Comparison of ENCODE assay signal across 13 mouse cellular contexts in genomic region chr1:186460742-186461141, GRCm38 (mm10).
DNase-seq lines count a peak whose midpoint lies in the region; ATAC-seq and TF ChIP-seq lines count a peak whose summit lies in the region.
"Had no signal": no experiment of that assay in that cellular context is flagged by ENCODE, and none has a peak within 500 bp of the region (broad histone marks: within the 10 kb centered on the region; RNA-seq: fewer than 3 reads in every experiment).

No protein-coding gene starts in this region.

- H3K9ac ChIP-seq in heart, postnatal 0 days (replicated peaks; ENCODE audit: low read depth, low read length) = no peak overlapping the region

- WGBS in heart, postnatal 0 days = 38% methylated on average over 10 of the region's 10 CpGs

- H3K27me3 ChIP-seq in heart, postnatal 0 days (ENCODE audit: control insufficient read depth, insufficient read depth, low read length) = no peaks in the 10 kb centered on the region

- no peak overlapping the region for H3K4me2 ChIP-seq in heart, postnatal 0 days (ENCODE audit: low read depth, low read length)
- H3K4me2 ChIP-seq: liver, embryonic 11.5 days had no signal

- no peak overlapping the region for H3K4me3 ChIP-seq in heart, postnatal 0 days (ENCODE audit: low read depth, low read length)
- H3K4me3 ChIP-seq: hindbrain, embryonic 10.5 days; midbrain, embryonic 10.5 days had no signal

- ATAC-seq in frontal cortex, adult (ENCODE audit: low TSS enrichment) = peak; percentile 86
- peak; percentile 66 for ATAC-seq in heart, postnatal 0 days (ENCODE audit: insufficient read depth, low read depth)
- no peak for ATAC-seq in megakaryocyte-erythroid progenitor cell, adult 5-6 weeks (replicated peaks; ENCODE audit: low FRiP score, low TSS enrichment, poor library complexity, severe bottlenecking)
- ATAC-seq in erythroid progenitor cell, adult 5-6 weeks (replicated peaks; ENCODE audit: low FRiP score, poor library complexity, severe bottlenecking) = no peak

- peaks cover 4% of the 10 kb centered on the region; the same call in 1 of the 2 replicates for H3K9me3 ChIP-seq in heart, postnatal 0 days (replicated peaks; ENCODE audit: control insufficient read depth, low read length)
- H3K9me3 ChIP-seq: hindbrain, embryonic 10.5 days; midbrain, embryonic 10.5 days had no signal

- H3K36me3 ChIP-seq in heart, postnatal 0 days (replicated peaks; ENCODE audit: control insufficient read depth, insufficient read depth, low read length) = no peaks in the 10 kb centered on the region
- H3K36me3 ChIP-seq: hindbrain, embryonic 10.5 days; midbrain, embryonic 10.5 days had no signal

- H3K27ac ChIP-seq in heart, postnatal 0 days (ENCODE audit: low read depth) = no peak overlapping the region
- H3K27ac ChIP-seq: hindbrain, embryonic 10.5 days; midbrain, embryonic 10.5 days had no signal

- TF ChIP-seq CTCF in heart, postnatal 0 days (IDR thresholded peaks at IDR 0.05; ENCODE audit: low read depth) = no peak

- 0 out of 2 replicates have a peak, but pooled peaks cover 3% of the 10 kb centered on the region for H3K4me1 ChIP-seq in heart, postnatal 0 days (ENCODE audit: control insufficient read depth, insufficient read depth)
- H3K4me1 ChIP-seq: hindbrain, embryonic 10.5 days; midbrain, embryonic 10.5 days had no signal

- TF ChIP-seq EP300 in heart, postnatal 0 days (IDR thresholded peaks at IDR 0.05; ENCODE audit: low read depth) = no peak

- no peak for DNase-seq in frontal cortex, adult 2 months (ENCODE audit: extremely low spot score in 1 of 2, low spot score in 1 of 2)
- peak; percentile 29 for DNase-seq in 3T3-L1 (ENCODE audit: low read depth, low spot score)
- DNase-seq in adrenal gland, postnatal 14 days = peak; percentile 30
- peak; percentile 46 for DNase-seq in heart, postnatal 0 days (ENCODE audit: low spot score)
- no peak for DNase-seq in natural killer cell, adult 2 months (ENCODE audit: low spot score in 2 of 2)
- DNase-seq: kidney, adult 2 months; layer of hippocampus, adult 9-11 months had no signal

Comparison
In these comparisons a context has a peak if more than half of its experiments do, and no peak if none do; other contexts are left out.
1. ATAC-seq: peak in frontal cortex, adult (single experiment) and heart, postnatal 0 days (single experiment); none in megakaryocyte-erythroid progenitor cell, adult 5-6 weeks (single experiment) and erythroid progenitor cell, adult 5-6 weeks (single experiment).
2. DNase-seq: peak in 3T3-L1 (single experiment), adrenal gland, postnatal 14 days (single experiment) and heart, postnatal 0 days (single experiment); none in frontal cortex, adult 2 months (0 of 2) and natural killer cell, adult 2 months (0 of 2).